Mouse (Mus musculus): ENCODE measurements around the gene Ccdc32.

DNA sequence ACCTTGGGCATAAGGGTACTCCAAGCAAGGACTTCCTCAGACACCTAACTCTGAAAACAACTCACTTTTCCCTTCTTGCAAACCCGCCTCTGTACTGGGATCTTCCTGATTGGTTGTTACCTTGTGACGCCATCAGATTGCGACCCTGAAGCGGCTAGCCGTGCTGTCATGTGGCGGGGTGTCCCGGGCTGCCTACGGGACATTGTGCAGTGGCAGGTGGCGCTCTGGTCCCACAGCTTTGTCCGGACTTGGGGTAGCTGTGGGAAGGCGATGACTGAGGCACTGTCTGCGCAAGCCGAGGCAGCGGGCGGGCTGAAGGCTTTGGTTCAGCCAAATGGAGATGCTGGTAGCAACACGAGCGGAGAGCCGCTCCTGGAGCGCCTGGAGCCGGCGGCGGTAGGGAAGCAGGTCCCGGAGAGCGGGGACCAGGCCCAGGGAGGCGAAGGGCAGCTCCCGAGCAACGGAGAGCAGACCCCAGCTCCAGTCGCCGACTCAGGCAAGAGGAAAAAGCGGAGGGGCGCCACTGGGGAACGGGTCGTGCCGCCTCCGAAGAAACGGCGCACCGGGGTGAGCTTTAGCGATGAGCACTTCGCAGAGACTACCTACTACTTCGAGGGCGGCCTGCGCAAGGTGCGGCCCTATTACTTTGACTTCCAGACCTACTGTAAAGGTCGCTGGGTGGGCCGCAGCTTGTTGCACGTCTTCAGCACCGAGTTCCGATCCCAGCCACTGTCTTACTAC, 5.6 kb upstream of the Ccdc32 start, which contains the start of gene Rpusd2:
- no peak for TF ChIP-seq CTCF (IDR thresholded peaks at IDR 0.05; ENCODE audit: insufficient read depth, low read depth, low read length)
- TF ChIP-seq POLR2A (IDR thresholded peaks at IDR 0.05; ENCODE audit: insufficient read depth, low read depth, low read length): 0 out of 2 replicates have a peak, but pooled peaks have one; percentile 34
